Mouse (Mus musculus) small intestine, adult 2 months (tissue): ENCODE results near the gene Gskip. TPM values are rescaled to one million over a fixed set of nuclear protein-coding genes. Genes with fewer than 3 reads are reported as not detected.
A peak's percentile ranks its signal among the peaks of the same experiment; 100 is the strongest.

ENCODE experiments used
- H3K27ac ChIP-seq: fragments of 200-500 bp; 2 replicates; pipeline ENCODE4 v1.5.1; 2012; ENCODE audit warnings: low read depth, low read length, control low read depth, inconsistent platforms; ENCODE audit not compliant: insufficient read depth
- H3K27me3 ChIP-seq: fragments of 200-500 bp; 2 replicates; pipeline ENCODE4 v1.6.1; 2012; ENCODE audit warnings: mild to moderate bottlenecking, moderate library complexity, low read length, inconsistent platforms; ENCODE audit not compliant: control insufficient read depth, insufficient read depth
- H3K36me3 ChIP-seq: fragments of 200-500 bp; 2 replicates; pipeline ENCODE4 v1.6.1; 2012; ENCODE audit warnings: mild to moderate bottlenecking, low read length, control low read depth, inconsistent platforms; ENCODE audit not compliant: control insufficient read depth, insufficient read depth
- H3K4me1 ChIP-seq: fragments of 200-500 bp; 2 replicates; pipeline ENCODE4 v1.6.1; 2012; ENCODE audit warnings: low read length, inconsistent platforms, mixed read lengths; ENCODE audit not compliant: control insufficient read depth, insufficient read depth, insufficient read length
- H3K4me3 ChIP-seq: fragments of 200-500 bp; 2 replicates; pipeline ENCODE4 v1.5.1; 2012; ENCODE audit warnings: low read depth, mild to moderate bottlenecking, control low read depth, inconsistent platforms, low read length, moderate library complexity
- CTCF ChIP-seq: fragments of 200-500 bp; IDR thresholded peaks from 2 replicates; pipeline ENCODE4 v1.5.1; 2012; ENCODE audit warnings: low read depth, mild to moderate bottlenecking, control low read depth, inconsistent platforms, low read length, moderate library complexity, mixed read lengths; ENCODE audit not compliant: insufficient replicate concordance, insufficient read length; ENCODE audit errors: extremely low read depth
- POLR2A ChIP-seq: fragments of 200-500 bp; IDR thresholded peaks from 2 replicates; pipeline ENCODE4 v1.6.1; 2012; ENCODE audit warnings: low read depth, mild to moderate bottlenecking, control low read depth, inconsistent platforms, low read length, moderate library complexity
- WGBS: fragments of 180-500 bp; shearing (Covaris S2); methylation state at CpG from one replicate; pipeline ENCODE4 v1.1.7; 2018; 5-methylcytosine and 5-hydroxymethylcytosine counted together
- polyA plus RNA-seq: library from polyadenylated mRNA; depleted of rRNA; stranded (reverse); fragments of >200 nt; gene quantifications from 2 replicates; pipeline ENCODE4 v1.2.3, GENCODE M21; 2012

The Gskip gene
- polyA plus RNA-seq, 1 experiment, result 11.4 TPM

GRCm38 (mm10) chr12:105697104-105697780 is 12.6 kb downstream of the Gskip start:
- Histone ChIP-seq H3K4me1 (no peaks in the 10 kb centered on the region), H3K4me3 (no peak overlapping the region), H3K27me3 (no peaks in the 10 kb centered on the region), H3K27ac (no peak overlapping the region), H3K36me3 (peaks cover 21% of the 10 kb centered on the region)
- WGBS, result 93% methylated on average over 8 of the region's 8 CpGs
- no peak for TF ChIP-seq CTCF
- TF ChIP-seq POLR2A, result no peak

GRCm38 (mm10) chr12:105700433-105700832 is 15.8 kb downstream of the Gskip start:
- Histone ChIP-seq H3K4me1 (peaks cover 3% of the 10 kb centered on the region; the same call in 1 of the 2 replicates), H3K4me3 (no peak overlapping the region), H3K36me3 (peaks cover 21% of the 10 kb centered on the region), H3K27ac (no peak overlapping the region), H3K27me3 (no peaks in the 10 kb centered on the region)
- TF ChIP-seq POLR2A (no peak), CTCF (no peak)
- WGBS, result 95% methylated on average over 12 of the region's 12 CpGs

- 13% methylated on average over 22 of the region's 22 CpGs for WGBS
- peaks cover 8% of the 10 kb centered on the region; the same call in 1 of the 2 replicates for H3K4me1 ChIP-seq
- no peak within 1 kb of the TSS for H3K4me3 ChIP-seq
- peaks cover 7% of the 10 kb centered on the region for H3K36me3 ChIP-seq
- TF ChIP-seq POLR2A (no peak), CTCF (no peak)
- no peaks in the 10 kb centered on the region for H3K27me3 ChIP-seq
- H3K27ac ChIP-seq, result no peak within 1 kb of the TSS
Observed at GRCm38 (mm10) chr12:105705799-105706487, 21.3 kb downstream of the Gskip start, which contains the start of gene Ak7. Gene Ak7 (plus strand): TSS chr12:105705976.

DNA sequence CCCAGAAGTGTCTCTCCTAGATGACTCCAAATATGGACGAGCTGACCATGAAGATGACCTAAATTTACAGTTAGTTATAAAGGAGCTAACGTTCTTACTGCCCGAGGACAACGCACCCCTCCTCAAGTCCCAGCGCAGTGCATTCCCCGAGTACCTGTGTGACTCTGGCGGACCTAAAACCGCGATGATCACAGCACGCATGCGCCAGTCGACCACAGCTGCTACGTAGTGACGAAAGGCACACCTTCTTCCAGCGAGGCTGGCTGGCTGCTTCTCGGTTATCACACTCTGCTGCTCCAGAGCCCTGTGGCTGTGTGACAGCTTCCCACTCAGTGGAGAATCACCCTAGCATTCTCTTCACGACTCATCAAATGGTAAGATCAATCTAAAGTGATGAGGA is 34.0 kb downstream of the Gskip start:
- Histone ChIP-seq H3K27ac (no peak overlapping the region), H3K27me3 (no peaks in the 10 kb centered on the region), H3K36me3 (no peaks in the 10 kb centered on the region), H3K4me3 (peak overlapping the region; percentile 39), H3K4me1 (no peaks in the 10 kb centered on the region)
- 52% methylated on average over 17 of the region's 17 CpGs for WGBS
- no peak for TF ChIP-seq POLR2A
- TF ChIP-seq CTCF, result no peak

- Histone ChIP-seq H3K27me3 (no peaks in the 10 kb centered on the region), H3K4me1 (no peaks in the 10 kb centered on the region), H3K36me3 (no peaks in the 10 kb centered on the region), H3K27ac (no peak overlapping the region), H3K4me3 (no peak overlapping the region)
- TF ChIP-seq CTCF, result no peak
- no peak for TF ChIP-seq POLR2A
- 70% methylated on average over 3 of the region's 3 CpGs for WGBS
Observed at GRCm38 (mm10) chr12:105720196-105720595, 35.6 kb downstream of the Gskip start.

GRCm38 (mm10) chr12:105721452-105722132 is 37.0 kb downstream of the Gskip start:
- Histone ChIP-seq H3K27me3 (no peaks in the 10 kb centered on the region), H3K36me3 (no peaks in the 10 kb centered on the region), H3K4me1 (no peaks in the 10 kb centered on the region), H3K4me3 (no peak overlapping the region), H3K27ac (no peak overlapping the region)
- WGBS, result 65% methylated on average over 14 of the region's 14 CpGs
- no peak for TF ChIP-seq POLR2A
- TF ChIP-seq CTCF, result no peak

- H3K27me3 ChIP-seq, result no peaks in the 10 kb centered on the region
- no peak for TF ChIP-seq POLR2A
- TF ChIP-seq CTCF, result peak; percentile 30; the same call in 1 of the 2 replicates
- H3K27ac ChIP-seq, result no peak overlapping the region
- no peak overlapping the region for H3K4me3 ChIP-seq
- H3K36me3 ChIP-seq, result no peaks in the 10 kb centered on the region
- under 1% methylated on average over 5 of the region's 5 CpGs for WGBS
- H3K4me1 ChIP-seq, result no peaks in the 10 kb centered on the region
Observed at GRCm38 (mm10) chr12:105722657-105723056, 38.0 kb downstream of the Gskip start.
